Mouse (Mus musculus) kidney, adult 8-10 months (tissue): Measurements from ENCODE around the gene Sele.
A peak's percentile ranks its signal among the peaks of the same experiment; 100 is the strongest.
"Not testable (repeated sequence)": the region's sequence is repeated elsewhere in the genome, so short reads cannot be mapped to it uniquely, and the experiment has no call there.

Experiments used
- DNase-seq, 2 experiments: peaks; one replicate each; pipeline ENCODE4 v3.0.0; 2022

Gene Sele

GRCm38 (mm10) chr1:164047934-164048333 is at the start of gene Sele:
Gene Sele (plus strand): TSS chr1:164048234.
- DNase-seq, result no peak

- DNase-seq, result no peak
Observed at GRCm38 (mm10) chr1:164001831-164002452, 46.1 kb upstream of the Sele start.

- DNase-seq, result no peak
Observed at GRCm38 (mm10) chr1:164004311-164004710, 43.7 kb upstream of the Sele start.

- DNase-seq, result no peak
Observed at GRCm38 (mm10) chr1:164009235-164009634, 38.8 kb upstream of the Sele start.

GRCm38 (mm10) chr1:164014616-164015015 is 33.4 kb upstream of the Sele start:
- no peak for DNase-seq

GRCm38 (mm10) chr1:164018221-164018896 is 29.7 kb upstream of the Sele start:
- no peak for DNase-seq

- DNase-seq, result no peak
Observed at GRCm38 (mm10) chr1:164019789-164020188, 28.2 kb upstream of the Sele start.

GRCm38 (mm10) chr1:164020746-164021145 is 27.3 kb upstream of the Sele start:
- not testable (repeated sequence) for DNase-seq

- DNase-seq, result not testable (repeated sequence)
Observed at GRCm38 (mm10) chr1:164022106-164022505, 25.9 kb upstream of the Sele start.

- DNase-seq, result no peak
Observed at GRCm38 (mm10) chr1:164025685-164026084, 22.3 kb upstream of the Sele start.

- DNase-seq, result peak in 1 of 2 experiments; percentile 42
Observed at GRCm38 (mm10) chr1:164027416-164027815, 20.6 kb upstream of the Sele start.

- no peak for DNase-seq
Observed at GRCm38 (mm10) chr1:164040385-164041135, 7.5 kb upstream of the Sele start.

- DNase-seq, result peak; percentile 48 to 60
Observed at GRCm38 (mm10) chr1:164043549-164043948, 4.5 kb upstream of the Sele start.

- DNase-seq, result no peak
Observed at GRCm38 (mm10) chr1:164053561-164053960, 5.5 kb downstream of the Sele start.

- DNase-seq, result no peak
Observed at GRCm38 (mm10) chr1:164054800-164055199, 6.8 kb downstream of the Sele start.

- DNase-seq, result no peak
Observed at GRCm38 (mm10) chr1:164060071-164060470, 12.0 kb downstream of the Sele start.

GRCm38 (mm10) chr1:164061278-164061677 is 13.2 kb downstream of the Sele start:
- DNase-seq, result no peak

GRCm38 (mm10) chr1:164061925-164062324 is 13.9 kb downstream of the Sele start, which contains the start of gene Sell:
Gene Sell (plus strand): TSS chr1:164061982.
- no peak for DNase-seq

GRCm38 (mm10) chr1:164062856-164063255 is 14.8 kb downstream of the Sele start:
- no peak for DNase-seq

- DNase-seq, result no peak
Observed at GRCm38 (mm10) chr1:164063745-164064144, 15.7 kb downstream of the Sele start.

- DNase-seq, result no peak
Observed at GRCm38 (mm10) chr1:164069261-164069660, 21.2 kb downstream of the Sele start.

- DNase-seq, result no peak
Observed at GRCm38 (mm10) chr1:164070461-164070860, 22.4 kb downstream of the Sele start.

- no peak for DNase-seq
Observed at GRCm38 (mm10) chr1:164071111-164071510, 23.1 kb downstream of the Sele start.

- no peak for DNase-seq
Observed at GRCm38 (mm10) chr1:164072001-164072400, 24.0 kb downstream of the Sele start.
